Mouse (Mus musculus) hindbrain, embryonic 14.5 days (tissue): ENCODE measurements around the gene Phactr1. TPM values are rescaled to one million over a fixed set of nuclear protein-coding genes. Genes with fewer than 3 reads are reported as not detected.
A peak's percentile ranks its signal among the peaks of the same experiment; 100 is the strongest.

Experiments used
- ATAC-seq: fragments of 200-750 bp; cut with Nextera tagmentation; 2 replicates; pipeline ENCODE4 v1.8.0; 2017; ENCODE audit warnings: moderate number of reproducible peaks, mild to moderate bottlenecking, moderate TSS enrichment, moderate library complexity; ENCODE audit not compliant: low FRiP score
- DNase-seq: peaks from one replicate; pipeline ENCODE4 v3.0.0-alpha.2; 2015; ENCODE audit warnings: low spot score
- H3K27ac ChIP-seq: fragments of 300-500 bp; sonication (generic); 2 replicates; pipeline ENCODE4 v1.5.1; 2014; ENCODE audit warnings: mild to moderate bottlenecking, moderate library complexity
- H3K27me3 ChIP-seq: fragments of 300-500 bp; sonication (generic); 2 replicates; pipeline ENCODE4 v1.6.1; 2014; ENCODE audit warnings: mild to moderate bottlenecking, low read length, mixed read lengths; ENCODE audit not compliant: control insufficient read depth, insufficient read depth
- H3K36me3 ChIP-seq: fragments of 300-500 bp; sonication (generic); replicated peaks from 2 replicates; pipeline ENCODE4 v1.6.1; 2014; ENCODE audit not compliant: control insufficient read depth, insufficient read depth
- H3K4me1 ChIP-seq: fragments of 300-500 bp; sonication (generic); replicated peaks from 2 replicates; pipeline ENCODE4 v1.6.1; 2014; ENCODE audit warnings: antibody characterized with exemption, low read length, mixed read lengths; ENCODE audit not compliant: control insufficient read depth, insufficient read depth
- H3K4me2 ChIP-seq: fragments of 300-500 bp; sonication (generic); replicated peaks from 2 replicates; pipeline ENCODE4 v1.6.1; 2014; ENCODE audit warnings: mild to moderate bottlenecking, moderate library complexity
- H3K4me3 ChIP-seq: fragments of 300-500 bp; sonication (generic); replicated peaks from 2 replicates; pipeline ENCODE4 v1.5.1; 2014; ENCODE audit warnings: mild to moderate bottlenecking, low read length
- H3K9ac ChIP-seq: fragments of 300-500 bp; sonication (generic); 2 replicates; pipeline ENCODE4 v1.6.1; 2014
- H3K9me3 ChIP-seq: fragments of 300-500 bp; sonication (generic); 2 replicates; pipeline ENCODE4 v1.6.1; 2016; ENCODE audit warnings: low read length; ENCODE audit not compliant: control insufficient read depth
- WGBS: fragments of 180-500 bp; shearing (Covaris S2); extraction: QIAGEN DNeasy Blood & Tissue Kit; methylation state at CpG from one replicate; pipeline ENCODE4 v1.1.7; 2014; 5-methylcytosine and 5-hydroxymethylcytosine counted together
- polyA plus RNA-seq: library from polyadenylated mRNA; unstranded; fragments of >200 nt; fragmentation: Nextera tagmentation; extraction: Ambion mirVana; gene quantifications from 2 replicates; pipeline ENCODE4 v1.2.1, GENCODE M21; 2014

Gene Phactr1
- polyA plus RNA-seq, 1 experiment from 2014 or later: 56.6 TPM

DNA sequence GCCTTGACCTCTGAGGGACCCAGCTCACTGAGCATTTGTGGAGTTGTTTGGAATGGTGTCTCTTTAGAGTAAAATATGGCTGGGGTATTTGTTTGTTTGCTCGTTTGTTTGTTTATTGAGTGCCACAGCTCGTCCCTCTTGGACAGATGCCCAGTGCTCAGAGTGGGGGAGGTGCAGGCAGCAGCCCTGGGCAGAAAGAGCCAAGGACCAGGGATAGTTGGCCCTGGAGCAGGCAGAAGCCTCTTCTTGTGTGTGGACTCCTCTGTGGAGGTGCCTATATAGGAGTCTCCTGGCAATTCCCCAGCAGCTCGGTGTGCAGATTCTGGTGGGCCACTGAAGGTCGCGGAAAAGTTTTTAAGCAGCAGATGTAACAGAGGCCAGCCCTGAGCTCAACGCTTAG is 236.8 kb downstream of the Phactr1 start:
- peak overlapping the region; percentile 75 for H3K9ac ChIP-seq

DNA sequence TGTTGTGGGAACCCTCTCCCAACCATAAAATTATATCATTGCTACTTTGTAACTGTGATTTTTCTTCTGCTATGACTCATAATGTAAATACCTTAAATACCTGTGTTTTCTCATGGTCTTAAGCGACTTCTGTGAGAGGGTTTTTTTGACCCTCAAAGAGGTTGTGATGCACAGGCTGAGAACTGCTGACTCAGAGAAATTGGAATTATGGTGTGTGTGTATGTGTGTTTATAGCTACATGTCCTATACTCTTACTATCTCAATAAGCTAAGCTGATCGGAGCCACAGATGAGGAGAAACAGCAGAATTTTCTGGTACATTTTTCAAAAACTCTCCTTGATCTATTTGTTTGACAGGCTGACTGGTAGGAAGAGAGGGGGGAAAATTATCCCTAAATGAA is 239.6 kb downstream of the Phactr1 start:
- peaks cover 18% of the 10 kb centered on the region for H3K4me1 ChIP-seq
- H3K27ac ChIP-seq: no peak overlapping the region
- no peak for ATAC-seq
- WGBS: 92% methylated on average over 2 of the region's 2 CpGs
- no peak overlapping the region for H3K4me3 ChIP-seq
- peaks cover 6% of the 10 kb centered on the region; the same call in 1 of the 2 replicates for H3K27me3 ChIP-seq
- DNase-seq: no peak
- no peaks in the 10 kb centered on the region for H3K9me3 ChIP-seq
- H3K4me2 ChIP-seq: no peak overlapping the region
- H3K9ac ChIP-seq: no peak overlapping the region
- no peaks in the 10 kb centered on the region for H3K36me3 ChIP-seq

More for the DNA sequence above, 236.8 kb downstream of the Phactr1 start:
- peaks cover 18% of the 10 kb centered on the region for H3K4me1 ChIP-seq
- DNase-seq (peak; percentile 61), ATAC-seq (peak; percentile 59; the same call in 1 of the 2 replicates)
- H3K36me3 ChIP-seq: no peaks in the 10 kb centered on the region
- H3K4me2 ChIP-seq: peak overlapping the region; percentile 100
- 36% methylated on average over 6 of the region's 6 CpGs for WGBS
- no peaks in the 10 kb centered on the region for H3K9me3 ChIP-seq
- H3K27me3 ChIP-seq: peaks cover 9% of the 10 kb centered on the region; the same call in 1 of the 2 replicates
- no peak overlapping the region for H3K27ac ChIP-seq
- peak overlapping the region; percentile 66 for H3K4me3 ChIP-seq

DNA sequence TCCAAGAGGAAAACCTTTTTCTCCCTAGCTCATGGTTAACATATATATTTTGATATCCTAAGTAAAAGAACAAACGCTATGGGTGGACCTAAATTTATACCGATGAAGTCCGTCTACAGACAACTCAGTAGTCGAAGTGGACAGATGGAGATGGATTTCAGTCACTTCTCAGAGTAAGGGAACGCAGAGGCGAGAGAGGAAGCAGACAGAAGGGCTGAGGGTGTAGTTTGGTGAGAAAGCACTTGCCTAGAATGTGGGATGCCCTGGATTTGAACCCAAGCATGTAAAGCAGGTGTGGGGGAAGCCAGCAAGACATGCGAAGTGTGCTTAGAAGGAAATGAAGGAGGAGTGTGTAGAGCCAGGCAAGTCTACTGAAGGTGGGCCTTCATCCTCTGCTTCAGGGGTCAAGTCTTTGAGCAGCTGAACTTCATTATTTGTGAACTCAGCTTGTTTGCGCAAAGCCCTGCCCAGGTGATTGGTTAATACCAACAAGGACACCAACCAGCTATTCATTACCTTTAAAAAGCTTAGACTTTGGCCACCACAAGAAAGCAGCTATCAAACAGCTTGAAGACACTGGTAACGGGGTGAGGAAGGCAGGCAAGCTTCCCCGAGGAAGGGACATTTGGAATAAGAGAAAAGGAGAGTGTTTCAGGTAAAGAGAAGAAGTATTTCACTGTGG is 241.5 kb downstream of the Phactr1 start:
- Histone ChIP-seq H3K27me3 (0 out of 2 replicates have a peak, but pooled peaks cover 3% of the 10 kb centered on the region), H3K4me1 (peaks cover 10% of the 10 kb centered on the region), H3K4me3 (no peak overlapping the region), H3K27ac (no peak overlapping the region), H3K4me2 (no peak overlapping the region), H3K9ac (no peak overlapping the region), H3K9me3 (no peaks in the 10 kb centered on the region), H3K36me3 (no peaks in the 10 kb centered on the region)
- DNase-seq (no peak), ATAC-seq (no peak)
- 93% methylated on average over 10 of the region's 10 CpGs for WGBS

DNA sequence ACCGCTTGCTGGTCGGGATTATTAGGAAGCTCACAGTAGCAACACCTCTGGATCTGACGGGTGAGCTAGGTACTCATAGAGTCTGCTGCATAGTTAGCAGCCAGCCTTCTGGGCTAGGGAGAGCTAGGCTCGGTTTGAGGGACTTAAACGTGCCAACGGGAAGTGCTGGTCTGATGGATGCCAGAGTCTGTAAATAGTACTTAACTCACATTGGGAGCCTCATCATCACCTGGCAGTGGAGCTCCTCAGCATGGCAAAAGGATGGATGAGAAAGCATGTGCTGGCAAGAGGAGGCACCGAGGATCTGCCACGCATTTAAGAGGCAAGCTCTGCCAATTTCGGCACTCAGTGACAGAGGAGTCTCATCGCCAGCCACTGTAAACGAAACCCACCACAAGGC is 247.4 kb downstream of the Phactr1 start:
- 98% methylated on average over 11 of the region's 11 CpGs for WGBS
- DNase-seq: no peak
- ATAC-seq: no peak

DNA sequence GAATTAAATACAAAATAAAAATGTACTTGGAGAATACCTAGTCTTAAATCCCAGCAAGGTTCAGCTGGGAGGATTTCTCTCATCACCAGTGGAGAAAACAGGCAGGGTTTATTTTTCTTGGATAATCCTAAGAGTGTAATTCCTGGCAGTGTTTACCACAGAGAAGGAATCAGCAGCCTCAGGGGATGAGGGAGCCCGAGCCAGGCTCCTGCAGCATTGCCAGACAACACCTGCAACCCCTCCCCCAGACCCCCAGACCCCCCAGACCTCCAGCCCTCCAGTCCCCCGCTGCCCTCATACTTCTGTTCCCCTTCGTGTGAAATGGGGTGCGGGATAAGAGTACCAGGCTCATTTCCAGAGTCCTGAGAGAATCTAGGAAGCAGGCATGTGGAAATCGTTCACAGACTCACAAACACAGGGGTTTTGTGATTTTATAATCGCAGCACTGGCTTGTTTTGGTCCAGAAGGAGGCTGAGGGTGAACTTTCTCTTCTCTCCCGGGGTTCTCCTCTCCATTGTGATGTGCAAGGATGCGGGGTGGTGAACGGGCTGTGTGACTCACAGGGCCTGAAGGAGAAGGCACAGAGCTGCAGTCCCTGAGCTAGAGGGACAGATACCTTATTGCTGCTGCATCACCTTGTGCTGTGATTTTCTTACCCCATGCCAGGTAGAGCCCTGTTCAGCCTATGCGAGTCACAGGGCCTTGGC is 249.3 kb downstream of the Phactr1 start:
- H3K27ac ChIP-seq: no peak overlapping the region
- DNase-seq (no peak), ATAC-seq (no peak)
- WGBS: 48% methylated on average over 10 of the region's 10 CpGs
- no peaks in the 10 kb centered on the region for H3K27me3 ChIP-seq
- H3K4me2 ChIP-seq: no peak overlapping the region
- no peaks in the 10 kb centered on the region for H3K36me3 ChIP-seq
- peaks cover 12% of the 10 kb centered on the region for H3K4me1 ChIP-seq
- peaks cover 7% of the 10 kb centered on the region; the same call in 1 of the 2 replicates for H3K9me3 ChIP-seq
- H3K9ac ChIP-seq: no peak overlapping the region
- H3K4me3 ChIP-seq: no peak overlapping the region

More for the DNA sequence above, 247.4 kb downstream of the Phactr1 start:
- H3K4me2 ChIP-seq: no peak overlapping the region
- H3K4me1 ChIP-seq: 0 out of 2 replicates have a peak, but pooled peaks cover 6% of the 10 kb centered on the region
- no peaks in the 10 kb centered on the region for H3K27me3 ChIP-seq
- H3K9ac ChIP-seq: no peak overlapping the region
- H3K4me3 ChIP-seq: no peak overlapping the region
- no peak overlapping the region for H3K27ac ChIP-seq
- H3K36me3 ChIP-seq: no peaks in the 10 kb centered on the region
- peaks cover 7% of the 10 kb centered on the region; the same call in 1 of the 2 replicates for H3K9me3 ChIP-seq

DNA sequence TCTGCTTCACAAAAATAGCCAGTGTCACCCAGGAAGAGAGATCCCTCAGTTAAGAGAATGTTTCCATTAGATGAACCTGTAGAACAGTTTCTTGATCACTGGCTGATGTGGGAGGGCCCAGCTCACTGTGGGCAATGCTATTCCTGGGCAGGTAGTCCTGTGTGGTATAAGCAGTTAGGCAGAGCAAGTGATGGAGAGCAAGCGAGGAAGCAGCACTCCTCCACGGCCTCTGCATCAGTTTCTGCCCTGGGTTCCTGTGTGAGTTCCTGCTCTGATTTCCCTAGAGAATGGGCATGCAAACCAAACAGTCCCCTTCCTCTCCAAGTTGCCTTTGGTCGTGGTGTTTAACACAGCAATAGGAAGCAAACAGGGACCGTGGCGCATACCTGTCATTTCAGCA is 251.6 kb downstream of the Phactr1 start:
- ATAC-seq (no peak), DNase-seq (no peak)
- H3K4me1 ChIP-seq: peaks cover 16% of the 10 kb centered on the region
- no peak overlapping the region for H3K4me3 ChIP-seq
- H3K27me3 ChIP-seq: no peaks in the 10 kb centered on the region
- peaks cover 7% of the 10 kb centered on the region; the same call in 1 of the 2 replicates for H3K9me3 ChIP-seq
- H3K36me3 ChIP-seq: no peaks in the 10 kb centered on the region
- no peak overlapping the region for H3K9ac ChIP-seq
- H3K4me2 ChIP-seq: no peak overlapping the region
- no peak overlapping the region for H3K27ac ChIP-seq
- WGBS: 94% methylated on average over 5 of the region's 5 CpGs

DNA sequence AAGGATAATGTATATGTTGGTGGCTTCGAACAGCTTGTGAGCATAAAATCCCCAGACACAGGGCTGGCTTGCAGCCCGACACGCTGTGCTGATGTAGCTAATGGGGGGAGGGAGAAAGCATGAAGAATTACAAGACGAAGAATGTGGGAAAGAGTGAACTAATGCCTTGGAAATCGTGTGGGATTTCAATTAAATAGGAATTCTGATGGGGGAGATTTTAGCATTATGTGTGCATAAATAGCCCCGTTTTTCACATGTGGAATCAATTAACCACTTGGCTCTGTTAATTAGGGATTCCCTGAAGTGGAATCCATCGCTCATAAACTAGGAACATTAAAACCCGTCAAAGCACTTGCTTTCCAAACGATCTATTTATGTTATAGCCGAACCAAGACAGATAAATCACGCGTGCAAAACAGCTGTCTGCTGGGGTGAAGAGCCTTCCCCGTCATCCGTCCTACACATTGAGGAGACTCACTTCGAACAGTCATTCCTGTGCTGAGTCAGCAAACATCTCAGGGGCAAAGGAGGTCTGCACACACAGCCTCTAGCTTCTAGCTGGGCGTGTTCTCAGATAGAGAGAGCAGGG is 254.2 kb downstream of the Phactr1 start:
- 45% methylated on average over 16 of the region's 16 CpGs for WGBS
- Histone ChIP-seq H3K4me2 (peak overlapping the region; percentile 2; the same call in 1 of the 2 replicates), H3K9ac (no peak overlapping the region), H3K27me3 (no peaks in the 10 kb centered on the region), H3K9me3 (0 out of 2 replicates have a peak, but pooled peaks cover 3% of the 10 kb centered on the region), H3K4me1 (peaks cover 10% of the 10 kb centered on the region), H3K36me3 (no peaks in the 10 kb centered on the region), H3K4me3 (no peak overlapping the region), H3K27ac (peak overlapping the region; percentile 32; the same call in 1 of the 2 replicates)
- peak; percentile 62 for ATAC-seq
- peak; percentile 48 for DNase-seq

DNA sequence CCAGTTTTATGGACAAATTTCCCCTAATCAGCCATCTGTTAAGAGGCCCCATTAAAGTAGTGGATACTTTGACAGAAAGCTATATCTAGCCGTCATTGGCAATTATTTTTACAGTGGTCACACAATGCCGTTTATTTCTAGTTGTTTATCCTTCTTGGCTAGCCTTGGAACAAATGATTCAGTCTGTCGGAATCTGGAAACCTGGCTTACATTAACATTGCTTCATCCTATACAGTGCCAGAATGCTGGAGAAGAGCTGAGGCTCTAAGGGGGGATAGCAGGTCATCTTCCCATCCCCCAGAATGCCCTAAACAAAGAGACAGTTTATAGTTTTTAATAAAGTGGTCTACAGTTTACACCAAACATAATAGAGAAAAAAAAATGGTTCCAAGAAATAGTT is 257.4 kb downstream of the Phactr1 start:
- DNase-seq: no peak
- WGBS: 86% methylated on average over 3 of the region's 3 CpGs

DNA sequence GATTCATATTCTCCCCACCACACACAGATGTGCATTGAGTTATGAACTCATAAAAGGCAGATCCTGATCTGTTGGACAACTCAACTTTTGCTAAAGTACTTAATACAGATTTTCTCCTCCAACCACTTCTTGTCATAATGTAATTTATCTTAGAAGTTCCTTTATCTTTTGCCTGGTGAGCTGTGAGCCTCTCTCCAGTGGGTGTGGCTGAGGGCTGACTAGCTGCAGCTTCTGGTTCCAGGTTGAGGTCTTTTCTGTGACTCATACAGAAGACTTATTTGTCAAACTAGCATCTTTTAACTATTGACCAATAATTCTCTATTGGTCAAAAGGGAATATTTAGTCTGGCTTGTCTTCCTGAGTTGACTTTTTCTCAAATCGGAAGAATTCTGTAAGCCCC is 257.9 kb downstream of the Phactr1 start:
- no peaks in the 10 kb centered on the region for H3K27me3 ChIP-seq
- 94% methylated on average over 1 of the region's 1 CpGs for WGBS
- no peaks in the 10 kb centered on the region for H3K36me3 ChIP-seq
- no peak for ATAC-seq
- H3K27ac ChIP-seq: no peak overlapping the region
- no peak overlapping the region for H3K4me2 ChIP-seq
- H3K9me3 ChIP-seq: 0 out of 2 replicates have a peak, but pooled peaks cover 3% of the 10 kb centered on the region
- H3K9ac ChIP-seq: no peak overlapping the region
- peaks cover 10% of the 10 kb centered on the region for H3K4me1 ChIP-seq
- no peak overlapping the region for H3K4me3 ChIP-seq
- DNase-seq: no peak

More for the DNA sequence above, 257.4 kb downstream of the Phactr1 start:
- no peak overlapping the region for H3K27ac ChIP-seq
- ATAC-seq: no peak
- no peak overlapping the region for H3K4me3 ChIP-seq
- no peak overlapping the region for H3K4me2 ChIP-seq
- 0 out of 2 replicates have a peak, but pooled peaks cover 3% of the 10 kb centered on the region for H3K9me3 ChIP-seq
- H3K27me3 ChIP-seq: no peaks in the 10 kb centered on the region
- H3K9ac ChIP-seq: no peak overlapping the region
- H3K36me3 ChIP-seq: no peaks in the 10 kb centered on the region
- H3K4me1 ChIP-seq: peaks cover 10% of the 10 kb centered on the region
